Mouse (Mus musculus): ENCODE data around the gene Card19. TPM values are rescaled to one million over a fixed set of nuclear protein-coding genes. Genes with fewer than 3 reads are reported as not detected.

Gene Card19
- polyA plus RNA-seq, 2 experiments, result 9.8 to 16.2 TPM

DNA sequence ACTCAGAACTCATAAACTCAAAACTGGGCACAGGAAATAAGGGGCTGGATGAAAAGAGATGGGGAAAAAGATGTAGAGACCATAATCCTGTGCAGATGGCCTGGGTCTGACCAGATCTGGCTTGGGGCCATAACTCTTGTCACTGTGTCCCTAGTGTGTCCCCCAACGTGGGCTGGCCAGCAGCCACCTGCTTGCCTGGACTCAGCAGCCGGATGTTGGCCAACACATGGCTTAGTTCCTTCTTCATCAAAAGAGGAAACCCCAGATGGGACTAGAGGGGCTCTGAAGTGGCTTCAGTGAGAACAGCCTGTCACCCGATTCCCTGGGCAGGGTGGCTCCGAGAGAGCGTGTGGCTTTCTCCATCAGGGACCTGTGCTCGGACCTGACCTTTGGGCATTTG lies 19.1 kb downstream of the Card19 start:
- Histone ChIP-seq H3K27me3 (ENCODE audit: control insufficient read depth, insufficient read depth, low read length) (no peaks in the 10 kb centered on the region), H3K9me3 (ENCODE audit: control insufficient read depth, low read length) (no peaks in the 10 kb centered on the region), H3K36me3 (replicated peaks; ENCODE audit: control insufficient read depth, insufficient read depth, low read depth) (no peaks in the 10 kb centered on the region), H3K4me2 (ENCODE audit: low read depth) (no peak overlapping the region), H3K4me1 (replicated peaks; ENCODE audit: control insufficient read depth in 2 of 2, insufficient read depth in 2 of 2, low read length in 1 of 2) (peaks cover 0 to 4% of the 10 kb centered on the region in 2 experiments; a peak in 2 of 4 replicates), H3K9ac (replicated peaks) (no peak overlapping the region), H3K27ac (no peak overlapping the region), H3K4me3 (ENCODE audit: insufficient read depth in 1 of 2, low read depth in 2 of 2, low read length in 2 of 2) (no peak overlapping the region)
- no peak for ATAC-seq (ENCODE audit: insufficient read depth)
- 48% methylated on average over 6 of the region's 6 CpGs for WGBS (ENCODE audit: insufficient replicate concordance)
- TF ChIP-seq EP300 (IDR thresholded peaks at IDR 0.05; ENCODE audit: low read depth) (no peak), CTCF (IDR thresholded peaks at IDR 0.05; ENCODE audit: low read depth) (no peak)
- DNase-seq (ENCODE audit: low read depth in 3 of 3, low spot score in 3 of 3), result no peak

- no peak for ATAC-seq (ENCODE audit: insufficient read depth)
- TF ChIP-seq CTCF (IDR thresholded peaks at IDR 0.05; ENCODE audit: low read depth), result no peak
- no peak for TF ChIP-seq EP300 (IDR thresholded peaks at IDR 0.05; ENCODE audit: low read depth)
- Histone ChIP-seq H3K9me3 (ENCODE audit: control insufficient read depth, low read length) (no peaks in the 10 kb centered on the region), H3K4me3 (ENCODE audit: insufficient read depth in 1 of 2, low read depth in 2 of 2, low read length in 2 of 2) (no peak overlapping the region), H3K36me3 (replicated peaks; ENCODE audit: control insufficient read depth, insufficient read depth, low read depth) (no peaks in the 10 kb centered on the region), H3K27me3 (ENCODE audit: control insufficient read depth, insufficient read depth, low read length) (no peaks in the 10 kb centered on the region), H3K4me2 (ENCODE audit: low read depth) (no peak overlapping the region), H3K4me1 (replicated peaks; ENCODE audit: control insufficient read depth in 2 of 2, insufficient read depth in 2 of 2, low read length in 1 of 2) (peaks cover 0 to 8% of the 10 kb centered on the region in 2 experiments; a peak in 2 of 4 replicates), H3K9ac (replicated peaks) (no peak overlapping the region), H3K27ac (no peak overlapping the region)
- WGBS (ENCODE audit: insufficient replicate concordance), result 63% methylated on average over 5 of the region's 5 CpGs
- no peak for DNase-seq (ENCODE audit: low read depth in 3 of 3, low spot score in 3 of 3)
Observed at GRCm38 (mm10) chr13:49196211-49196610, 19.6 kb downstream of the Card19 start.

GRCm38 (mm10) chr13:49195651-49196050 lies 20.2 kb downstream of the Card19 start:
- Histone ChIP-seq H3K36me3 (replicated peaks; ENCODE audit: control insufficient read depth, insufficient read depth, low read depth) (no peaks in the 10 kb centered on the region), H3K4me3 (ENCODE audit: insufficient read depth in 1 of 2, low read depth in 2 of 2, low read length in 2 of 2) (no peak overlapping the region), H3K4me1 (replicated peaks; ENCODE audit: control insufficient read depth in 2 of 2, insufficient read depth in 2 of 2, low read length in 1 of 2) (peaks cover 0 to 11% of the 10 kb centered on the region in 2 experiments; a peak in 3 of 4 replicates), H3K27ac (no peak overlapping the region), H3K27me3 (ENCODE audit: control insufficient read depth, insufficient read depth, low read length) (no peaks in the 10 kb centered on the region), H3K4me2 (ENCODE audit: low read depth) (no peak overlapping the region), H3K9ac (replicated peaks) (no peak overlapping the region), H3K9me3 (ENCODE audit: control insufficient read depth, low read length) (no peaks in the 10 kb centered on the region)
- no peak for ATAC-seq (ENCODE audit: insufficient read depth)
- WGBS (ENCODE audit: insufficient replicate concordance), result 77% methylated on average over 7 of the region's 7 CpGs
- no peak for TF ChIP-seq EP300 (IDR thresholded peaks at IDR 0.05; ENCODE audit: low read depth)
- no peak for TF ChIP-seq CTCF (IDR thresholded peaks at IDR 0.05; ENCODE audit: low read depth)
- no peak for DNase-seq (ENCODE audit: low read depth in 3 of 3, low spot score in 3 of 3)

- H3K4me1 ChIP-seq (replicated peaks; ENCODE audit: control insufficient read depth in 2 of 2, insufficient read depth in 2 of 2, low read length in 1 of 2), result peaks cover 2 to 19% of the 10 kb centered on the region in 2 experiments
- ATAC-seq (ENCODE audit: insufficient read depth) (no peak), DNase-seq (ENCODE audit: low read depth in 3 of 3, low spot score in 3 of 3) (no peak)
- H3K27me3 ChIP-seq (ENCODE audit: control insufficient read depth, insufficient read depth, low read length), result no peaks in the 10 kb centered on the region
- H3K4me3 ChIP-seq (ENCODE audit: insufficient read depth in 1 of 2, low read depth in 2 of 2, low read length in 2 of 2), result no peak overlapping the region
- H3K9ac ChIP-seq (replicated peaks), result no peak overlapping the region
- no peaks in the 10 kb centered on the region for H3K36me3 ChIP-seq (replicated peaks; ENCODE audit: control insufficient read depth, insufficient read depth, low read depth)
- WGBS (ENCODE audit: insufficient replicate concordance), result 78% methylated on average over 13 of the region's 13 CpGs
- no peak overlapping the region for H3K4me2 ChIP-seq (ENCODE audit: low read depth)
- no peaks in the 10 kb centered on the region for H3K9me3 ChIP-seq (ENCODE audit: control insufficient read depth, low read length)
- TF ChIP-seq EP300 (IDR thresholded peaks at IDR 0.05; ENCODE audit: low read depth) (no peak), CTCF (IDR thresholded peaks at IDR 0.05; ENCODE audit: low read depth) (no peak)
- no peak overlapping the region for H3K27ac ChIP-seq
Observed at GRCm38 (mm10) chr13:49194811-49195210, 21.0 kb downstream of the Card19 start.

DNA sequence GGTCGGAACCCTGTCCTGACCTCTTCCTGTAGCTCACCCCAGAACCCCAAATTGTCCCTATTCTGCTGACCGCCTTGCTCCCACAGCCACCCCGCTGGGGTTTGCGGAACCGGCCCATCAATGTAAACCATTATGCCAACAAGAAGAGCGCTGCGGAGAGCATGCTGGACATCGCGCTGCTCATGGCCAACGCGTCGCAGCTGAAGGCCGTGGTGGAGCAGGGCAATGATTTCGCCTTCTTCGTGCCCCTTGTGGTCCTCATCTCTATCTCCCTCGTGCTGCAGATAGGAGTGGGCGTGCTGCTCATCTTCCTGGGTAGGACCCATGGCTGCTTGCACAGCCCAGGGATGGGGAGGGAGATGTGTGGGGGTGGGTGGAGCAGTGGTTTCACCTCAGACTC lies 22.2 kb downstream of the Card19 start:
- Histone ChIP-seq H3K36me3 (replicated peaks; ENCODE audit: control insufficient read depth, insufficient read depth, low read depth) (no peaks in the 10 kb centered on the region), H3K27me3 (ENCODE audit: control insufficient read depth, insufficient read depth, low read length) (no peaks in the 10 kb centered on the region), H3K9ac (replicated peaks) (no peak overlapping the region), H3K4me3 (ENCODE audit: insufficient read depth in 1 of 2, low read depth in 2 of 2, low read length in 2 of 2) (no peak overlapping the region), H3K27ac (no peak overlapping the region), H3K4me1 (replicated peaks; ENCODE audit: control insufficient read depth in 2 of 2, insufficient read depth in 2 of 2, low read length in 1 of 2) (peaks cover 3 to 24% of the 10 kb centered on the region in 2 experiments), H3K4me2 (ENCODE audit: low read depth) (no peak overlapping the region), H3K9me3 (ENCODE audit: control insufficient read depth, low read length) (no peaks in the 10 kb centered on the region)
- no peak for ATAC-seq (ENCODE audit: insufficient read depth)
- no peak for DNase-seq (ENCODE audit: low read depth in 3 of 3, low spot score in 3 of 3)
- TF ChIP-seq CTCF (IDR thresholded peaks at IDR 0.05; ENCODE audit: low read depth) (no peak), EP300 (IDR thresholded peaks at IDR 0.05; ENCODE audit: low read depth) (no peak)
- 74% methylated on average over 17 of the region's 17 CpGs for WGBS (ENCODE audit: insufficient replicate concordance)

Data from liver, embryonic 14.5 days (tissue).